Mouse (Mus musculus): ENCODE results near the gene Cyp3a25.
"Not testable (repeated sequence)": the region's sequence is repeated elsewhere in the genome, so short reads cannot be mapped to it uniquely, and the experiment has no call there.

The Cyp3a25 gene

DNA sequence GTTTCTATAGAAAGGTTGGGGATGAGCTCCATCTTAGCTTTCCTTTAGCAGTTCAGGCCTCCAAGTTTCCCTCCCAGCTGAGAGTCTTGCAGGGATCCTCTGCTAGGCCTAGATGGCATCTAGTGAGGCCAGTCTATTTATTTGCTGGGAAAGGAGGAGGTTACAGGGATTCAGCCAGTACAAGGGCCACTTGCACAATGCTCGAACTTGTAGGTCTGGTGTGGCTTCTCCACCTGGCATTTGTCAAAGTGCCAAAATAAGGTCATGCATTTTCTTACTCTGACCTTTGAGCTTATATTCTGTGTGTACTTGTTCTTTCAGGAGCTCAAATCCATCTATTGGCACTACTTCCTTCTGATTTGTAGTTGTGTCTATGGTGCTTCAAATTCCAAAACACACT lies at the start of gene Cyp3a25:
Cyp3a25 (minus strand) TSS at position 110 of the 400 bp plus-strand sequence.
- DNase-seq (ENCODE audit: low spot score in 2 of 2) = not testable (repeated sequence)

DNA sequence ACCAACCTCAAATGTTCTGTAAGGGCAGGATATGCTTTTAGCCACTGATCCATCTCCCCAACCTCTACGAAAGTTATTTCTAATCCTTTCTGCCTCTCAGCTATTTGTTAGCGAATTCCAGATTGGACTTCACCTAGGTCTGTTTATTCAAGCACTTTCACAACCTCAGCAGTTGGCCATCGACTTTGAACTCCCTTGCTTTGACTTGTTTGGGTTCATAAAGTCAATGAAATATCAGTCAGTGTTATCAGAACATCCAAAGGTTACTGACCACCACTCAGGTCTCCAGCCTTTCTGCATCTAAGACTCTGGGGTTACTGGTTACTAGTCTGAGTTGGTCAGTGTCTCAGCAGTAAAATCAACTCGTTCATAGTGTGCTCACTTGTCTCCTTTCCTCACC lies 11.7 kb upstream of the Cyp3a25 start:
- DNase-seq (ENCODE audit: low spot score in 2 of 2) = no peak

DNA sequence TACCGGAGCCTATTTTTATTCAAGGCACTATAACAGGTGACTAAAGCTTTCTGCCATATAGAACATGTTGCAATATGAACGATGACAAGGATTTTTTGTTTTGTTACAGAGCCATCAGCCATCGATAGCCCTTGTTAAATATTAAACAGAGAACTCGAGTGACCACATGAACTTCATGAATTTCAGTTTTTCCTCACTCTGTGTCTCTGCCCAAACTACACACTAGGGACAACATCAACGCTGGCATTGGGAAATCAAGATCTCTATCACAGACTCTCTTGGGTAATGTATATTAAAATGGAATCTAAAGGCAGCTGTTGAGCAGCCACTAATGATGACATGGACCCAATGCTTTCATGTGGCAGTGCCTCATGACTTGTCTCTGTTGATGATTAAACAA lies 8.9 kb upstream of the Cyp3a25 start:
- no peak for DNase-seq (ENCODE audit: low spot score in 2 of 2)

DNA sequence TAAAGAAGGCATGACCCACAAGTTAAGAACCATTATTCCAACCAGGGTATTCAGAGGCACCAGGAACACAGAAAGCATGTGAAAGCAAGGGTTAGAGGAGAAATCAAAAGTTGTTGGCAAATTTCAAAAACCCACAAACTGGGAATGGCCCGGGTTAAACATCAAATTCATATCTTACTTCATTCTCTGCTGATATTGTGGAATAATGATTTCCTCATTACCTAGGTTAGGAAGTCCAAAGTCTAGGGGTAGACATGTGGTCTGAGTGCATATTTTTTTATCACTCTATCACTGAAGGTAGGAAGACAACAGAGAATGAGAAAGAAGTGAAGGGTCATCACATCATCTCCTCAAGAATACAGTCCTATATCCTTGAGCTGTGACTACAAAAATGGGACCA lies 1.8 kb upstream of the Cyp3a25 start:
- DNase-seq (ENCODE audit: low spot score in 2 of 2) = no peak

DNA sequence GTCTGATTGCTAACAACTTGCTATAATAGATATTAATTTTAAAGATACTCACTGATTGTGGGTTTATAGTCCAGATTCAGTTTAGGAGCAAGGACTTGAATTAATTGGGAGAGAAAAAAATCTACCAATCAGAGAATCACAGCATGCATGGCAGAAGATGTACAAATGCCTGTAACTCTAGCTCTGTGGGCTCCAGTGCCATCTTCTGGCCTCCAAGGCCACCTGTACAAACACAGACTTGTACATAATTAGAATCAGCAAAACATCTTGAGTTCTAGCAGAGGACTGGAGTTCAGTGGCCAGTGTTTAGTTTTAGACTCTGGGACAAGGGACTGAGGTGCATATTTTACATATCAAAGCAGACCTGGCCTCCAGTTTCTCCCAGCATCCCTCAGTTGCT lies 42.3 kb downstream of the Cyp3a25 start:
- DNase-seq (ENCODE audit: low spot score in 2 of 2) = no peak
